Mouse (Mus musculus) macrophage (primary cell): ENCODE data around the gene Specc1. TPM values are rescaled to one million over a fixed set of nuclear protein-coding genes. Genes with fewer than 3 reads are reported as not detected.
"Not testable (repeated sequence)": the region's sequence is repeated elsewhere in the genome, so short reads cannot be mapped to it uniquely, and the experiment has no call there.

ENCODE experiments used
- H3K27ac ChIP-seq: fragments of 350-480 bp; formaldehyde crosslinking; 2 replicates; pipeline ENCODE4 v1.9.0; 2021
- H3K36me3 ChIP-seq: fragments of 350-480 bp; formaldehyde crosslinking; 2 replicates; pipeline ENCODE4 v1.9.0; 2021; ENCODE audit errors: inconsistent target
- H3K4me3 ChIP-seq: fragments of 350-480 bp; formaldehyde crosslinking; 2 replicates; pipeline ENCODE4 v1.9.0; 2021; ENCODE audit errors: inconsistent target
- H3K79me2 ChIP-seq: fragments of 350-480 bp; formaldehyde crosslinking; 2 replicates; pipeline ENCODE4 v1.9.0; 2021; ENCODE audit errors: inconsistent target
- WGBS: methylation state at CpG from one replicate; pipeline ENCODE4 v1.1.7; 2026; ENCODE audit warnings: inconsistent platforms; ENCODE audit not compliant: missing documents; 5-methylcytosine and 5-hydroxymethylcytosine counted together
- polyA plus RNA-seq: library from polyadenylated mRNA; stranded (reverse); fragments of 250-400 nt; gene quantifications from 3 replicates; pipeline ENCODE4 v1.2.4, GENCODE M21; 2018; ENCODE audit warnings: inconsistent platforms

Gene Specc1
- polyA plus RNA-seq, 1 experiment from 2014 or later: 116 TPM

- H3K27ac ChIP-seq: no peak overlapping the region
- no peak overlapping the region for H3K4me3 ChIP-seq
- 87% methylated on average over 6 of the region's 6 CpGs for WGBS
- H3K79me2 ChIP-seq: no peaks in the 10 kb centered on the region
- no peaks in the 10 kb centered on the region for H3K36me3 ChIP-seq
These were observed 612 bp upstream of the Specc1 start for GRCm38 (mm10) chr11:61955951-61956350.

DNA sequence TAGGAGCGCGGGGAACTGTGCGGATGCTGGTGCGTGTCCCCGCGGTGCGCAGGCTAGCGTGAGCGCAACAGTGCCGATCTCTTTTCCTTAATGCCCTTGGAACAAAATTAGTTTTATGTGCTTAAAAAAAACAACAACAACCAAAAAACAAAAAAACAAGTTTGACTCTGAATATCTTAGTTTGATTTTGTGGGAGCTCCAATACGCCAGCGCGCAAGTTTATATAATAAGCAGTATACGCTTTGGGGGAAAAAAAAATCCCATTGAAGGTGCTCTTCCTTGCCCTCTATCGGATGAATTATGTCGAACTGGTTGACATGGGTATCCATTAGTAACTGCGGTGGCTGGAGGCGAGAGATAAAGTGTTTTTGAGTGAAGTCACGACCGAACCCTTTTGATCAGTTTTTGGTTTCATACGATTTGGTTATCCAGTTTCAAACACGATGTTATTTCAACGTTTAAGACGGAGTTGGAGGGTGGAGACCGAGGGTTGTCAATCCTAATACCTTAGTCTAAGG is 792 bp downstream of the Specc1 start:
- no peaks in the 10 kb centered on the region for H3K79me2 ChIP-seq
- no peak overlapping the region for H3K27ac ChIP-seq
- 8% methylated on average over 25 of the region's 25 CpGs for WGBS
- no peaks in the 10 kb centered on the region for H3K36me3 ChIP-seq
- H3K4me3 ChIP-seq: peak overlapping the region; percentile 7; the same call in 1 of the 2 replicates

DNA sequence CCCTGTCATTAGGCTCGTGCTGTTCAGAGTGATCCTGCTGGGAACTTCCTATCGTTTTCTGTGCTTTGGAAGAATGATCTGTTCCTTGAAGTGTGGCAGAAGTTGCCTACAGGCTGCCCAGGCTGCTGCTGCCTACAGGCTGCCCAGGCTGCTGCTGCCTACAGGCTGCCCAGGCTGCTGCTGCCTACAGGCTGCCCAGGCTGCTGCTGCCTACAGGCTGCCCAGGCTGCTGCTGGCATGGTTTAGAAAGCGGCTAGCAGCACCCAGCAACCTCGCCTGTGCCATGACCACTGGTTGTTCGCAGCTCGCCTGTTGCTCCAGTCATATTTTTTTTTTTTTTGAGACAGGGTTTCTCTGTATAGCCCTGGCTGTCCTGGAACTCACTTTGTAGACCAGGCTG is 2.1 kb downstream of the Specc1 start:
- H3K4me3 ChIP-seq, H3K79me2 ChIP-seq, H3K27ac ChIP-seq, H3K36me3 ChIP-seq: not testable (repeated sequence)
- 61% methylated on average over 6 of the region's 6 CpGs for WGBS

DNA sequence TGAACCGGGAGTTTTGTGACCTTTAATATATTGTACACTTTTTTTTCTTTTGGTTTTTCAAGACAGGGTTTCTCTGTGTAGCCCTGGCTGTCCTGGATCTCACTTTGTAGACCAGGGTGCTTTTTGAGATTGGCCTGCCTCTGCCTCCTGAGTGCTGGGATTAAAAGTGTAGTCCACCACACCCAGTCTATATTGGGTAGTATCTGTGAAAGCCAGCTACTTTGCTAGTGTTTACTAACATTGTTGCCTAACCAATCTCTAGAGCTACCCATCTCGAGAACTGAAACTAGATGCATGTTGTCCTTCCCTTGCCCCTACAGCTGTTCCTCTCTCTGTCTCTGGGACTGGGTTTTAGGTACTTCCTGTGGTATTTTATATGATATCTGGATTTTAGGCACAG is 3.5 kb downstream of the Specc1 start:
- H3K36me3 ChIP-seq: no peaks in the 10 kb centered on the region
- no peaks in the 10 kb centered on the region for H3K79me2 ChIP-seq
- no peak overlapping the region for H3K4me3 ChIP-seq
- WGBS: 73% methylated on average over 2 of the region's 2 CpGs
- no peak overlapping the region for H3K27ac ChIP-seq

DNA sequence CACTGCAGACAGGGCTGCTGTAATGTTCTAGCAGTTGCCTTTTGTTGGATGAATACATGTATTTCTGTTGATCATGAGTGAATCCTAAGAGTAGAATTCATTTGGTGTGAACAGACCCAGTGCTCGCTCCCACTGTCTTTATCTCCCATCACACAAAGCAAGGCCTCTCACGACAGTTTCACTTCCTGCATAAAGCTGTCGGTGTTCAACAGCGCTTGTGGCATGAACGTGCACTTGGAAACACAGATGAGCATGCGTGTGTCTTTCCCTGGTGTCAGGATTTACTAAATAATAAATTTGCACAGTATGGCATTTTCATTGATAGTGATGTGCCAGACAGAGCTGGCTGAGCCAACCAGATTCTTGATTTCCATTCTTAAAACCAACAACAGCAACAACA is 6.1 kb downstream of the Specc1 start:
- no peaks in the 10 kb centered on the region for H3K36me3 ChIP-seq
- 22% methylated on average over 6 of the region's 6 CpGs for WGBS
- no peak overlapping the region for H3K27ac ChIP-seq
- H3K79me2 ChIP-seq: no peaks in the 10 kb centered on the region
- H3K4me3 ChIP-seq: no peak overlapping the region

DNA sequence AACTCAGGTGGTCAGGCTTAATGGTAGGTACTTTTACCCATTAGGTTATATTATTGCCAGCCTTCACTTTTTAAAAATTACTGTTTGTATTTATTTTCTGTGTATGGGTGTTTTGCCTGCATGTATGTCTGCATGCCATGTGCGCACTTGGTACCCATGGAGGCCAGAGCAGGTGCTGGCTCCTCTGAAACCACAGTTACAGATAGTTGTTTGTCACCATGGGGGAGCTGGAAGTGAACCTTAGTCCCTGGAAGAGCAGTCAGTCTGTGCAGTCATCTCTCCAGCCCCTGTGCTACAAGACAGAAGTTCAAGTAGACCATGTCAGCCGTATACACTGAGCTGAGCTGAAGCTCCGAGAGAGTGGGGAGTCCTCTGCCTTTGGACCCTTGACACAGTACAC is 6.6 kb downstream of the Specc1 start:
- Histone ChIP-seq H3K4me3 (no peak overlapping the region), H3K79me2 (no peaks in the 10 kb centered on the region), H3K36me3 (no peaks in the 10 kb centered on the region), H3K27ac (no peak overlapping the region)
- WGBS: 98% methylated on average over 3 of the region's 3 CpGs

DNA sequence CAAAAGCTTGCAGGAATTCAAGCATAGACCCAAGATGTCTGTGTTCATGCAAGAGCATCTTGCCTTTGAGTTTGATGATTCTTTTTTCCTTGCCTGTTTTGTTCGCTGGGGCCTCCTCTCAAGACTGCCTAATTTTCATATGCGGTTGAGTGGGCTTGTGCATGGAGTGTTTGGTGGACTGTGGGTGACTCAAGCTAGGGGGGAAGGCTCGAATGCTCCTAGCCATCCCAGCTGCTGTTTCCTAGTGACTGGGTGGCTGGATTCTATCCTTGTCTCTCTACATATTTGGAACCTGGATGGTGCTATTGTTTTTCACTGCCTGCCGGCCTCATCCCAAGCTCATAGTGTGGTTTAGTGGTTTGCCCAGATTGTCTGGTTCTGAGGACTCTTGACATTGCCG is 8.0 kb downstream of the Specc1 start:
- Histone ChIP-seq H3K27ac (no peak overlapping the region), H3K4me3 (no peak overlapping the region)
- WGBS: 97% methylated on average over 5 of the region's 5 CpGs

GRCm38 (mm10) chr11:61967034-61967433 is 10.5 kb downstream of the Specc1 start:
- Histone ChIP-seq H3K79me2 (no peaks in the 10 kb centered on the region), H3K4me3 (no peak overlapping the region), H3K36me3 (no peaks in the 10 kb centered on the region), H3K27ac (no peak overlapping the region)
- WGBS: 82% methylated on average over 8 of the region's 8 CpGs

More for the DNA sequence above, 8.0 kb downstream of the Specc1 start:
- H3K36me3 ChIP-seq: no peaks in the 10 kb centered on the region
- no peaks in the 10 kb centered on the region for H3K79me2 ChIP-seq

GRCm38 (mm10) chr11:61968875-61969274 is 12.3 kb downstream of the Specc1 start:
- Histone ChIP-seq H3K79me2 (no peaks in the 10 kb centered on the region), H3K36me3 (no peaks in the 10 kb centered on the region), H3K4me3 (no peak overlapping the region), H3K27ac (no peak overlapping the region)
- WGBS: 94% methylated on average over 2 of the region's 2 CpGs

- H3K36me3 ChIP-seq: no peaks in the 10 kb centered on the region
- H3K4me3 ChIP-seq: no peak overlapping the region
- 71% methylated on average over 5 of the region's 5 CpGs for WGBS
- no peak overlapping the region for H3K27ac ChIP-seq
- no peaks in the 10 kb centered on the region for H3K79me2 ChIP-seq
These were observed 14.3 kb downstream of the Specc1 start for GRCm38 (mm10) chr11:61970901-61971300.

DNA sequence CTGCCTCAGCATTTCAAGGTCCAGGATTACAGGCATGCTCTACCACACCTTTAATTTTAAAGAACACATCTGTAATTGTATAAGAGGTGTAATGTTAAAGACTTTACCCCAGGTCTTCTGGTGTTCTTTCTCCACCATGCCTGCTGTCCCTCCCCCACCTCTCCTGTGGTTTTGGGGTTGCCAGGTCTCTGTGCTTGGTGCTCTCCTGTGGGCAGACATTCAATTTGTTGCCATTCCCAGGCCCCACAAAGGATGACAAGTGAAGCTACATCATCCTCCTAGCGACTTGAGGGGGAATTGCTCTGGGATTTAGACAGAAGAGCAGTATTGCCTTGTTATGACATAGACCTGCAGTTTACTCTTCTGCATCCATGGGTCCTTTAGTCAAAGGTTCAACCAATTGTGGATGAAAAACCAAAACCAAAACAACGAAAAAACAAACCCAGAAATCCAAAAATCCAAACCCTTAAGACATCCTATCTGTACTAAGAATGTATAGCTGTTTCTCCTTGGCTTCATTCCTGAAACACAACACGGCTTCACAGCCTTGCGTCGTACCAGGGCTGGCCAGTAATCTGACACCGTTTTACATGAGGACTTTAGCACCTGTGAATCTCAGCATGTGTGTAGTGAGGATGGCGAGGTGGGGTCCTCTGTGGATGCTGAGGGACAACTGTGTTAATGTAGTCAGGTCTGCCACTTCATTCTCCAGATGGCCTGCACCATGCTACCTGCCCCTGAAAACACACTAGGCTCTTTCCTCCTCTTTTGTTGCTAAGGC is 15.1 kb downstream of the Specc1 start:
- H3K27ac ChIP-seq: no peak overlapping the region
- H3K36me3 ChIP-seq: no peaks in the 10 kb centered on the region
- H3K4me3 ChIP-seq: no peak overlapping the region
- H3K79me2 ChIP-seq: no peaks in the 10 kb centered on the region
- 82% methylated on average over 7 of the region's 7 CpGs for WGBS

GRCm38 (mm10) chr11:61974106-61974707 is 17.6 kb downstream of the Specc1 start:
- Histone ChIP-seq H3K27ac (no peak overlapping the region), H3K79me2 (no peaks in the 10 kb centered on the region), H3K4me3 (no peak overlapping the region), H3K36me3 (no peaks in the 10 kb centered on the region)
- 68% methylated on average over 13 of the region's 13 CpGs for WGBS

DNA sequence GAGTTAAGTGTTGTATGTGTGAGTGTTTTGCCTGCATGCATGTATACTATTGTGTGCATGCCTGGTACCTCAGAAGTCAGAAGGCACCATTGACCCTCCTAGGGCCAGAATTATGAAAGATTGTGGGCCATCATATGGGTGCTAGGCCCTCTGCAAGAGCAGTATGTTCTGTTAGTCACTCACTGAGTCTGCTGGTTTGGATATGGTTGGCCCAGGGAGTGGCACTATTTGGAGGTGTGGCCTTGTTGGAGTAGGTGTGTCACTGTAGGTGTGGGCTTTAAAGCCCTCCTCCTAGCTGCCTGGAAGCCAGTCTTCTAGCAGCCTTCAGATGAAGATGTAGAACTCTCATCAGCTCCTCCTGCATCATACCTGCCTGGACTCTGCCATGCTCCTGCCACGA is 19.2 kb downstream of the Specc1 start:
- no peaks in the 10 kb centered on the region for H3K79me2 ChIP-seq
- 100% methylated on average over 1 of the region's 1 CpGs for WGBS
- H3K4me3 ChIP-seq: no peak overlapping the region
- H3K36me3 ChIP-seq: no peaks in the 10 kb centered on the region
- no peak overlapping the region for H3K27ac ChIP-seq

DNA sequence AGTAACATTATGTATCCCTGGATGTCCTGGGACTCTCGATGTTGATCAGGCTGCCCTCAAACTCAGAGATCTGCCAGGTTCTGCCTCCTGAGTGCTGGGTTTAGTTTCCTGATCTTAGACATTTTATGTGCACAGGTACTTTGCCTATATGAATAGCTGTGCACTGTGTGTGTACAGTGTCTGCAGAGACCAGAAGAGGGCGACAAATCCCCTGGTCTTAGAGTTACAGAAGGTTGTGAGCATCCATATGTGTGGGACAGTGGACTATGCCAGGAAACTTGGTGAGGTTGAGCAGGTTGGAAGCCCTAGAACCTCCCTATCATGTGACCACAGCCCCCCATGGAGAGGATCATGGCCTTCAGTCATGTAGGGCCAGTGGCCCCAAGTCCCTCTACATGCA is 24.7 kb downstream of the Specc1 start:
- no peaks in the 10 kb centered on the region for H3K36me3 ChIP-seq
- H3K79me2 ChIP-seq: no peaks in the 10 kb centered on the region
- H3K4me3 ChIP-seq: no peak overlapping the region
- H3K27ac ChIP-seq: no peak overlapping the region
- WGBS: 89% methylated on average over 2 of the region's 2 CpGs

DNA sequence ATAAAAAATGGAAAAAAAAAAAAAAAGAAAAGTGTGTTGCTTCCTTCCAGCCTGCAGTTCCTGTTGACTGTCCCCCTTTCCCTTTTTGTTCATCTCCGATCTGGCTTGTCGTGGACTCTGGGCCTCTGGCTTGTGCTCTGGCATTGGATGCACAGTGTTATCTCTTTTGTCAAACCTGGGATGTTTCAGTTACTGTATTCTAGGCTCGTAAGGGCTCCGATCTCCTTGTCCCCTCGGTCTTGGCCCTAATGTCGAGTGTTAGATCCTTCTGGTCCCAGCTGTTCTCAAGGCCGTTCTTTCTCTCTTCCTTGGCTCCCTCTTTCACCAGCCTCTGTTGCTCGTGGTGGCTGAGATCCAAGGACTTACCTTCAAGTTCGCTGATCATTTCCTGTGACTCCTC is 26.3 kb downstream of the Specc1 start:
- H3K79me2 ChIP-seq: no peaks in the 10 kb centered on the region
- H3K27ac ChIP-seq: no peak overlapping the region
- 61% methylated on average over 9 of the region's 9 CpGs for WGBS
- H3K4me3 ChIP-seq: no peak overlapping the region
- H3K36me3 ChIP-seq: no peaks in the 10 kb centered on the region
